Mouse (Mus musculus) macrophage (primary cell): ENCODE data around the gene Ptprr. TPM values are rescaled to one million over a fixed set of nuclear protein-coding genes. Genes with fewer than 3 reads are reported as not detected.

Experiments
- H3K27ac ChIP-seq: fragments of 350-480 bp; formaldehyde crosslinking; 2 replicates; pipeline ENCODE4 v1.9.0; 2021
- H3K36me3 ChIP-seq: fragments of 350-480 bp; formaldehyde crosslinking; 2 replicates; pipeline ENCODE4 v1.9.0; 2021; ENCODE audit errors: inconsistent target
- H3K4me3 ChIP-seq: fragments of 350-480 bp; formaldehyde crosslinking; 2 replicates; pipeline ENCODE4 v1.9.0; 2021; ENCODE audit errors: inconsistent target
- H3K79me2 ChIP-seq: fragments of 350-480 bp; formaldehyde crosslinking; 2 replicates; pipeline ENCODE4 v1.9.0; 2021; ENCODE audit errors: inconsistent target
- WGBS: methylation state at CpG from one replicate; pipeline ENCODE4 v1.1.7; 2026; ENCODE audit warnings: inconsistent platforms; ENCODE audit not compliant: missing documents; 5-methylcytosine and 5-hydroxymethylcytosine counted together
- polyA plus RNA-seq: library from polyadenylated mRNA; stranded (reverse); fragments of 250-400 nt; gene quantifications from 3 replicates; pipeline ENCODE4 v1.2.4, GENCODE M21; 2018; ENCODE audit warnings: inconsistent platforms

Ptprr gene
- polyA plus RNA-seq, 1 experiment from 2014 or later = not detected

- Histone ChIP-seq H3K27ac (no peak overlapping the region), H3K79me2 (no peaks in the 10 kb centered on the region), H3K4me3 (no peak overlapping the region), H3K36me3 (no peaks in the 10 kb centered on the region)
- 5% methylated on average over 9 of the region's 9 CpGs for WGBS
Measured at GRCm38 (mm10) chr10:116288130-116288529, 270.1 kb downstream of the Ptprr start.

- Histone ChIP-seq H3K4me3 (no peak overlapping the region), H3K79me2 (no peaks in the 10 kb centered on the region), H3K36me3 (no peaks in the 10 kb centered on the region), H3K27ac (no peak overlapping the region)
- 19% methylated on average over 4 of the region's 4 CpGs for WGBS
Measured at GRCm38 (mm10) chr10:116290483-116290882, 272.5 kb downstream of the Ptprr start.

DNA sequence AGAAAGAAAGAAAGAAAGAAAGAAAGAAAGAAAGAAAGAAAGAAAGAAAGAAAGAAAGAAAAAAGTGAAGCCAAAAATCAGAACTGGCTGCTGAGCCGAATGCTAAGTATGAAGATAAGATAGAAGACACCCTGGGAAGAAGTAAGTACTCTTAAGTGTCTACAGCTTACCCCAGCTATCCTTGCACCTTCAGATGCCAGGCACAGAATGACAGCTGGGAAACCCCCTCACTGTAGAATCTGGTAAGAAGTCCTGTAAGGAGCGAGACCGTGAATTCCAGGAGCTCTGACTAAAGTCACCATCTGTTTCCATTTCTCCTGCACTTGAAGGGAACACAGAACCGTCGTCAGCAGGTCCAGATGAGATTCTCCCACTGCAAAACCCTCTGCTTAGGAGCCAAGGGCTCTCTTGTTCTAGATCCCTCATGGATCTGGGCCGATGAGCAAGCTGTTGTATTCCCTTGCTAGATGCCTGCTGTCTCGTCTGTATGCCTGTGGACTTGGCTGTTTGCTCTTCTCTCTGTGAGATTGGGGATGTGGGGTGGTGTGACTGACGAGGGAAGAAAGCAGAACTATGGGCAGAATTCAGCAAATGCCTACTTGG lies 273.2 kb downstream of the Ptprr start:
- Histone ChIP-seq H3K27ac (no peak overlapping the region), H3K4me3 (no peak overlapping the region), H3K79me2 (no peaks in the 10 kb centered on the region), H3K36me3 (no peaks in the 10 kb centered on the region)
- 69% methylated on average over 8 of the region's 8 CpGs for WGBS

GRCm38 (mm10) chr10:116296439-116296838 lies 278.4 kb downstream of the Ptprr start:
- H3K36me3 ChIP-seq = no peaks in the 10 kb centered on the region
- H3K79me2 ChIP-seq = no peaks in the 10 kb centered on the region
- H3K27ac ChIP-seq = no peak overlapping the region
- no peak overlapping the region for H3K4me3 ChIP-seq
- WGBS = 90% methylated on average over 4 of the region's 4 CpGs

DNA sequence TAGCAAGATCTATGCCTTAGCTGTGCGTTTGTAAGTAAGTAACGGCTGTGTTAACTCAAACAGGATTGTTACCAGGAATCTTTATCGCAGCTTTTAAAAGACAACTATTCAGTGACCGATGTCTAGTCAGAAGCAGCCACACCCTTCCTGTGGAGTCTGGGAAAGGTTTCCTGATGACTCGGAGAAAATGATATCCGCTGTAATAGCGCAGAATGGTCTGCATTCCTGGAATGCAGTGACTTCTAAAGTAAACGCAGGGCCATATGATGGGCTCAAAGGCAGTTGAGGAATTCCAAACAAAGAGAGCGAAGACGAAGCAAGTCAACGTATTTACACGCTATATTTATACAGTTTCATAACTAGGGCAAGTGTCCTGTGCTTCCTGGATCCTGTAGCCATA lies 279.8 kb downstream of the Ptprr start:
- 94% methylated on average over 12 of the region's 12 CpGs for WGBS
- no peaks in the 10 kb centered on the region for H3K36me3 ChIP-seq
- H3K79me2 ChIP-seq = no peaks in the 10 kb centered on the region
- no peak overlapping the region for H3K4me3 ChIP-seq
- no peak overlapping the region for H3K27ac ChIP-seq

GRCm38 (mm10) chr10:116300824-116301223 lies 282.8 kb downstream of the Ptprr start:
- no peaks in the 10 kb centered on the region for H3K79me2 ChIP-seq
- no peak overlapping the region for H3K27ac ChIP-seq
- no peaks in the 10 kb centered on the region for H3K36me3 ChIP-seq
- no peak overlapping the region for H3K4me3 ChIP-seq
- WGBS = 60% methylated on average over 6 of the region's 7 CpGs

DNA sequence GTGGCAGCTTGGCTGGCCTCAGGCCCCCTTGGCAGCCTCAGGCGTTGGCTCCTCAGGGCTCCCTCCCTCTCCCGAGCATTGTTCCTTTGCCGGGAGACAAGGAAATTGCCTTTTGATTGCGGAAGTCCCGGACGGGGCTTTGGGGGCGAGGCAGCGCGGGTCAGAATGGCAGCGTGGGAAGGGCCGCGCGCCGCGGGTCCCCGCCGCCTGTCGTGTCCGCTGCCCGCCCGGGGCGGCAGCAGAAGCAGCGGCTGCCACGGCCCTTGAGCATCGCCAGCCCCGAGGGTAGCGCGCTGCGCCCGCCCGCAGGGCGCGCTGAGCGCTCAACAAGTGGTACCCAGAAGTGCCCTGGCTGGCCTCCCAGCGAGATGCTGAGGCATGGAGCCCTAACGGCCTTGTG lies 283.2 kb downstream of the Ptprr start:
- 2% methylated on average over 36 of the region's 36 CpGs for WGBS
- Histone ChIP-seq H3K27ac (no peak overlapping the region), H3K4me3 (no peak overlapping the region), H3K79me2 (no peaks in the 10 kb centered on the region), H3K36me3 (no peaks in the 10 kb centered on the region)

DNA sequence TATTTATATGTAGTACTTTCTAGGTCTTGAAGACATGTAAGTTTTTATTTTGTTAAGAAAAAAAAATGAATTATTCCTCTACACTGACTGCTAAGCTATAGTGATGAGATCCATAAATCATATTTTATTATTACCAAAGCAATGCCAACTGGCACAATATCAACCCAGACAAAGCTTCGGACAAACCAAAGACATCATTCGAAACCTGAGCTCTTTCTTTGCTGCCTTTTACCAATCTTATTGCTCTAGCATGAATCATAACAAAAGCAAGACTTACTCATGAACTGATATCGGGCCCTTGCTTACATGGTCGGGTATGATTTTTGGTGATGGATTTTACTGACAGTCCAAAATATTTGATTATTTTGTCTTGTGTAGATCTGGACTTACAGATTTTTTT lies 286.3 kb downstream of the Ptprr start:
- Histone ChIP-seq H3K4me3 (no peak overlapping the region), H3K36me3 (no peaks in the 10 kb centered on the region), H3K79me2 (no peaks in the 10 kb centered on the region), H3K27ac (no peak overlapping the region)
- 85% methylated on average over 4 of the region's 4 CpGs for WGBS

- Histone ChIP-seq H3K27ac (no peak overlapping the region), H3K4me3 (no peak overlapping the region), H3K79me2 (no peaks in the 10 kb centered on the region), H3K36me3 (no peaks in the 10 kb centered on the region)
- WGBS = 86% methylated on average over 2 of the region's 2 CpGs
Measured at GRCm38 (mm10) chr10:116309460-116309859, 291.4 kb downstream of the Ptprr start.

GRCm38 (mm10) chr10:116310516-116311210 lies 292.6 kb downstream of the Ptprr start:
- Histone ChIP-seq H3K79me2 (no peaks in the 10 kb centered on the region), H3K36me3 (no peaks in the 10 kb centered on the region), H3K27ac (no peak overlapping the region), H3K4me3 (no peak overlapping the region)
- WGBS = 76% methylated on average over 11 of the region's 11 CpGs

GRCm38 (mm10) chr10:116319246-116319645 lies 301.2 kb downstream of the Ptprr start:
- H3K36me3 ChIP-seq = no peaks in the 10 kb centered on the region
- no peaks in the 10 kb centered on the region for H3K79me2 ChIP-seq
- 27% methylated on average over 12 of the region's 12 CpGs for WGBS
- H3K4me3 ChIP-seq = no peak overlapping the region
- H3K27ac ChIP-seq = no peak overlapping the region

Other genes with a start within 250 kb of the Ptprr start
- gene Tspan8, start 201.4 kb upstream of the Ptprr start, polyA plus RNA-seq = 0.19 to 0.59 TPM in 2 of 3 replicates, not detected in the other
- gene 4933416C03Rik, start 95.7 kb downstream of the Ptprr start, polyA plus RNA-seq = not detected in 3 replicates